Mouse (Mus musculus): Measurements from ENCODE around the gene Doc2a. TPM values are rescaled to one million over a fixed set of nuclear protein-coding genes. Genes with fewer than 3 reads are reported as not detected.

Doc2a gene
- polyA plus RNA-seq, 1 experiment from 2014 or later, result 8.5 TPM

- no peak for ATAC-seq
- H3K4me3 ChIP-seq (replicated peaks), result no peak overlapping the region
- H3K9ac ChIP-seq (replicated peaks), result no peak overlapping the region
- H3K27ac ChIP-seq, result no peak overlapping the region
- H3K27me3 ChIP-seq, result no peaks in the 10 kb centered on the region
- peaks cover 76% of the 10 kb centered on the region for H3K36me3 ChIP-seq
- peaks cover 9% of the 10 kb centered on the region for H3K4me1 ChIP-seq (replicated peaks)
- H3K9me3 ChIP-seq, result no peaks in the 10 kb centered on the region
- WGBS, result 78% methylated on average over 9 of the region's 9 CpGs
- no peak overlapping the region for H3K4me2 ChIP-seq (replicated peaks)
These were observed 9.7 kb downstream of the Doc2a start for GRCm38 (mm10) chr7:126856741-126857420.

- Histone ChIP-seq H3K9ac (replicated peaks) (peak overlapping the region; percentile 66), H3K27me3 (no peaks in the 10 kb centered on the region), H3K36me3 (peaks cover 60% of the 10 kb centered on the region), H3K27ac (no peak overlapping the region), H3K9me3 (no peaks in the 10 kb centered on the region), H3K4me1 (replicated peaks) (peaks cover 30% of the 10 kb centered on the region), H3K4me3 (replicated peaks) (peak overlapping the region; percentile 66), H3K4me2 (replicated peaks) (peak overlapping the region; percentile 83)
- 79% methylated on average over 5 of the region's 5 CpGs for WGBS
- no peak for ATAC-seq
These were observed 13.8 kb downstream of the Doc2a start for GRCm38 (mm10) chr7:126860987-126861386.

- peak within 1 kb of the TSS; percentile 83 for H3K4me2 ChIP-seq (replicated peaks)
- H3K9me3 ChIP-seq, result no peaks in the 10 kb centered on the region
- peaks cover 60% of the 10 kb centered on the region for H3K36me3 ChIP-seq
- H3K4me1 ChIP-seq (replicated peaks), result peaks cover 30% of the 10 kb centered on the region
- H3K9ac ChIP-seq (replicated peaks), result peak within 1 kb of the TSS; percentile 66
- H3K27me3 ChIP-seq, result no peaks in the 10 kb centered on the region
- H3K27ac ChIP-seq, result peak within 1 kb of the TSS; percentile 84
- peak within 1 kb of the TSS; percentile 66 for H3K4me3 ChIP-seq (replicated peaks)
- peak; percentile 90 for ATAC-seq
- 3% methylated on average over 42 of the region's 42 CpGs for WGBS
These were observed 14.4 kb downstream of the Doc2a start, which contains the start of gene Hirip3 for GRCm38 (mm10) chr7:126861429-126862130. Gene Hirip3 (plus strand): TSS chr7:126861972.

- Histone ChIP-seq H3K27me3 (no peaks in the 10 kb centered on the region), H3K36me3 (peaks cover 60% of the 10 kb centered on the region), H3K27ac (peak within 1 kb of the TSS; percentile 84), H3K4me3 (replicated peaks) (peak within 1 kb of the TSS; percentile 66), H3K9me3 (no peaks in the 10 kb centered on the region), H3K4me1 (replicated peaks) (peaks cover 30% of the 10 kb centered on the region), H3K9ac (replicated peaks) (peak within 1 kb of the TSS; percentile 66), H3K4me2 (replicated peaks) (peak within 1 kb of the TSS; percentile 83)
- peak; percentile 81 for ATAC-seq
- WGBS, result under 1% methylated on average over 41 of the region's 41 CpGs
These were observed 15.1 kb downstream of the Doc2a start, which contains the start of gene Ino80e for GRCm38 (mm10) chr7:126862147-126862784. Gene Ino80e (minus strand): TSS chr7:126862377.

GRCm38 (mm10) chr7:126863791-126864190 lies 16.6 kb downstream of the Doc2a start:
- Histone ChIP-seq H3K36me3 (peaks cover 65% of the 10 kb centered on the region), H3K27me3 (no peaks in the 10 kb centered on the region), H3K4me3 (replicated peaks) (peak overlapping the region; percentile 66), H3K4me1 (replicated peaks) (peaks cover 30% of the 10 kb centered on the region), H3K27ac (peak overlapping the region; percentile 84), H3K9me3 (no peaks in the 10 kb centered on the region), H3K4me2 (replicated peaks) (peak overlapping the region; percentile 83), H3K9ac (replicated peaks) (peak overlapping the region; percentile 66)
- no peak for ATAC-seq
- WGBS, result 68% methylated on average over 6 of the region's 6 CpGs

GRCm38 (mm10) chr7:126867534-126867933 lies 20.3 kb downstream of the Doc2a start:
- WGBS, result 86% methylated on average over 2 of the region's 2 CpGs
- H3K27me3 ChIP-seq, result no peaks in the 10 kb centered on the region
- no peak for ATAC-seq

GRCm38 (mm10) chr7:126868003-126868402 lies 20.8 kb downstream of the Doc2a start:
- Histone ChIP-seq H3K9ac (replicated peaks) (no peak overlapping the region), H3K27ac (no peak overlapping the region), H3K9me3 (no peaks in the 10 kb centered on the region), H3K4me3 (replicated peaks) (no peak overlapping the region), H3K4me2 (replicated peaks) (no peak overlapping the region), H3K4me1 (replicated peaks) (peaks cover 15% of the 10 kb centered on the region), H3K27me3 (no peaks in the 10 kb centered on the region), H3K36me3 (peaks cover 93% of the 10 kb centered on the region)
- ATAC-seq, result no peak
- WGBS, result 83% methylated on average over 12 of the region's 12 CpGs

More at GRCm38 (mm10) chr7:126867534-126867933, 20.3 kb downstream of the Doc2a start:
- H3K9me3 ChIP-seq, result no peaks in the 10 kb centered on the region
- H3K36me3 ChIP-seq, result peaks cover 88% of the 10 kb centered on the region
- H3K4me2 ChIP-seq (replicated peaks), result no peak overlapping the region
- H3K4me3 ChIP-seq (replicated peaks), result no peak overlapping the region
- H3K27ac ChIP-seq, result no peak overlapping the region
- H3K4me1 ChIP-seq (replicated peaks), result peaks cover 20% of the 10 kb centered on the region
- no peak overlapping the region for H3K9ac ChIP-seq (replicated peaks)

- H3K9ac ChIP-seq (replicated peaks), result no peak overlapping the region
- H3K4me2 ChIP-seq (replicated peaks), result no peak overlapping the region
- no peaks in the 10 kb centered on the region for H3K9me3 ChIP-seq
- peaks cover 100% of the 10 kb centered on the region for H3K36me3 ChIP-seq
- H3K27me3 ChIP-seq, result no peaks in the 10 kb centered on the region
- H3K27ac ChIP-seq, result no peak overlapping the region
- no peaks in the 10 kb centered on the region for H3K4me1 ChIP-seq (replicated peaks)
- ATAC-seq, result no peak
- WGBS, result 94% methylated on average over 23 of the region's 23 CpGs
- H3K4me3 ChIP-seq (replicated peaks), result no peak overlapping the region
These were observed 22.7 kb downstream of the Doc2a start for GRCm38 (mm10) chr7:126869780-126870519.

- H3K27me3 ChIP-seq, result no peaks in the 10 kb centered on the region
- no peak overlapping the region for H3K27ac ChIP-seq
- peaks cover 100% of the 10 kb centered on the region for H3K36me3 ChIP-seq
- H3K4me3 ChIP-seq (replicated peaks), result no peak overlapping the region
- 100% methylated on average over 2 of the region's 2 CpGs for WGBS
- no peaks in the 10 kb centered on the region for H3K4me1 ChIP-seq (replicated peaks)
- no peak overlapping the region for H3K4me2 ChIP-seq (replicated peaks)
- H3K9me3 ChIP-seq, result no peaks in the 10 kb centered on the region
- ATAC-seq, result no peak
- H3K9ac ChIP-seq (replicated peaks), result no peak overlapping the region
These were observed 23.3 kb downstream of the Doc2a start for GRCm38 (mm10) chr7:126870520-126870891.

- no peak overlapping the region for H3K4me2 ChIP-seq (replicated peaks)
- 100% methylated on average over 1 of the region's 1 CpGs for WGBS
- ATAC-seq, result no peak
These were observed 30.0 kb downstream of the Doc2a start for GRCm38 (mm10) chr7:126877239-126877638.

GRCm38 (mm10) chr7:126881040-126881439 lies 33.8 kb downstream of the Doc2a start:
- Histone ChIP-seq H3K4me1 (replicated peaks) (peaks cover 37% of the 10 kb centered on the region), H3K36me3 (peaks cover 44% of the 10 kb centered on the region), H3K4me2 (replicated peaks) (peak overlapping the region; percentile 93), H3K9me3 (no peaks in the 10 kb centered on the region), H3K4me3 (replicated peaks) (peak overlapping the region; percentile 69), H3K9ac (replicated peaks) (peak overlapping the region; percentile 91), H3K27me3 (no peaks in the 10 kb centered on the region), H3K27ac (no peak overlapping the region; the same call in 1 of the 2 replicates)
- 83% methylated on average over 6 of the region's 6 CpGs for WGBS
- no peak for ATAC-seq

More at GRCm38 (mm10) chr7:126877239-126877638, 30.0 kb downstream of the Doc2a start:
- H3K4me1 ChIP-seq (replicated peaks), result peaks cover 22% of the 10 kb centered on the region
- no peak overlapping the region for H3K9ac ChIP-seq (replicated peaks)
- H3K27me3 ChIP-seq, result no peaks in the 10 kb centered on the region
- no peak overlapping the region for H3K4me3 ChIP-seq (replicated peaks)
- H3K36me3 ChIP-seq, result peaks cover 83% of the 10 kb centered on the region
- H3K27ac ChIP-seq, result no peak overlapping the region
- no peaks in the 10 kb centered on the region for H3K9me3 ChIP-seq
